Mouse (Mus musculus) left cerebral cortex, postnatal 4 days (tissue): ENCODE measurements around the gene Evl. TPM values are rescaled to one million over a fixed set of nuclear protein-coding genes. Genes with fewer than 3 reads are reported as not detected.
"Not testable (repeated sequence)": the region's sequence is repeated elsewhere in the genome, so short reads cannot be mapped to it uniquely, and the experiment has no call there.

Experiments
- DNase-seq: peaks from one replicate; pipeline ENCODE4 v3.0.0-alpha.2; 2022
- intact Hi-C: fragments of 180-260 bp; cut with DNase I; formaldehyde crosslinking; loops from one replicate; pipeline ENCODE4 v1.15.1; 2025
- total RNA-seq, 2 experiments: library from RNA; stranded (reverse); gene quantifications; 2 replicates each; pipeline ENCODE4 v1.2.3; 2021

Gene Evl
- total RNA-seq, 2 experiments from 2014 or later = 585 to 625 TPM

- intact Hi-C loops = no loop called here
- DNase-seq = no peak
Measured at GRCm38 (mm10) chr12:108690529-108690928, 136.0 kb downstream of the Evl start.

- intact Hi-C loops = no loop called here
- DNase-seq = no peak
Measured at GRCm38 (mm10) chr12:108693592-108693991, 139.1 kb downstream of the Evl start.

GRCm38 (mm10) chr12:108694223-108694622 is 139.7 kb downstream of the Evl start:
- no peak for DNase-seq
- intact Hi-C loops = no loop called here

DNA sequence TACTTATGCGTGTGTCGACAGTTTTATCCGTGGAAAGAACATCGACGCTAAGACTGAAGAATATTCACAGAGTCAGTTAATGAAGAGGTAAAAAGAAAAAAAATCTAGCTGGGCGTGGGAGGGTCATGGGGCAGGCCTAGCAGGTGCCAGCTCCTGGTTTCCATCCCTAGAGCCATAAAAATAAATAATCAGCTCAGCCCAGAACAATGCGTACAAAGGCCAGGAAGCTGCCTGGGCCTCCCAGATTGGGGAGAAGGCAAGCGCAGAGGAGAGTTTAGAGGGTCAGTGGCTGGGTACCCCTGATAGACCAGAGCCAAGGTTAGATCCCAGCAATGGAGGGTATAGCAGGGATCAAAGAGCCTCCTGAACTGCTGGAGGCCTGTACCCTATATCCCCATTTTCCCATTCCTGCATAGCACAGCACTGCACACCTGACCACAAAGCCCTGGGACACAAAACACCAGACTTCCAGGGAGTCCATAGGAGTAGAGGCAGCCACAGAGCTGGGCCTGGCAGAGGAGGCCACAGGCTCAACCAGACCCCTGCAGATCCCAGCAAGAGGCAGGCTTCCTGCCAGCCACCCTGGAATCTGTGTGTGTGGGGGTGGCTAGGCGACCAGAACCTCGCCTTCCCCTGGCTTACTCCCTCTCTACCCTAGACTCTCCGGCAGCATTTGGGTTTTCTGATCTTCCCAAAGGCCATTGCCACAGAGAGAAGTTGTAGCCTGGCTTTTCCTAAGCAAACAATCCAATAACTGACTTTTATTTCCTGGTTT is 144.4 kb downstream of the Evl start:
- DNase-seq = no peak
- intact Hi-C loops = no loop called here

GRCm38 (mm10) chr12:108699576-108699975 is 145.1 kb downstream of the Evl start:
- DNase-seq = no peak
- intact Hi-C loops = no loop called here

DNA sequence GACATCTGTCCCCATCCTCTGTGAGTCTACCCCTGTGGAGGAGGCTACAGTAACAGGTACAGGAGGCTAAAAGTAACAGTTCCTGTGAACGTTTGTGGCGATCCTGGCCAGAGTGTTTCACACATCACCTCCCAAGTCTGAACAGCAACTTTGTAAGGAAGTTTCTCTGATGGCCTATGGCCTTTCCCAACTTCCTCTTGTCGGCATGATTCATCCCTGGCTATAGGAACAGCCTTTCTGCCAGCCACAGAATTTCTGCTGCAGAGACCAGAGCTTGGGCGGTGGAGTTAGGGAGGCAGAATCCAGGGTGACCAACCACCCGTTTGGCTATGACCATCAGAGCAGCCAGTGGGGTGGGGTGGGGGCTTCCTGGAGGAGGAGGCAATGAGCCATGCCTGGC is 145.5 kb downstream of the Evl start:
- intact Hi-C loops = no loop called here
- DNase-seq = no peak

DNA sequence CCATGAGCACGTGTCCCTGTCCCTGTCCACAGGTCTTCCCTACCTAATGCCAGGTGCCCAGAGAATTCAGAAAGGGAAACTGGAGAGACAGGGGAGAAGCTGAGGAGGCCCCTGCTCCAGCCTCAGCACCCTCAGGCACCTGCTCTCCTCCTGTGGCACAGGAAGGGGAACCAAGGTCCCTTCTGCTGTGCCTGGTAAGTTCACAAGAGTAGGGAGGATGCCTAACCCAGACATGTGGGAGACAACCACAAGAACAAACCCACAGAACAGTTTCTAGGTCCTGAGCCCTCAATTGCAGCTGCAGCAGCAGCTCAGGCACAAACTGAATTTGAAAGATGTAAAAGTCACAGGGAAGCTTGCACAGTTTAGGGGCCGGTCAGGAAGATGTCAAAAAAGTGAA is 146.7 kb downstream of the Evl start:
- intact Hi-C loops = no loop called here

GRCm38 (mm10) chr12:108702185-108702584 is 147.7 kb downstream of the Evl start, which contains the start of gene Degs2:
Degs2 (minus strand) TSS chr12:108702315.
- no peak for DNase-seq
- intact Hi-C loops = no loop called here

More for the DNA sequence above, 146.7 kb downstream of the Evl start:
- no peak for DNase-seq

DNA sequence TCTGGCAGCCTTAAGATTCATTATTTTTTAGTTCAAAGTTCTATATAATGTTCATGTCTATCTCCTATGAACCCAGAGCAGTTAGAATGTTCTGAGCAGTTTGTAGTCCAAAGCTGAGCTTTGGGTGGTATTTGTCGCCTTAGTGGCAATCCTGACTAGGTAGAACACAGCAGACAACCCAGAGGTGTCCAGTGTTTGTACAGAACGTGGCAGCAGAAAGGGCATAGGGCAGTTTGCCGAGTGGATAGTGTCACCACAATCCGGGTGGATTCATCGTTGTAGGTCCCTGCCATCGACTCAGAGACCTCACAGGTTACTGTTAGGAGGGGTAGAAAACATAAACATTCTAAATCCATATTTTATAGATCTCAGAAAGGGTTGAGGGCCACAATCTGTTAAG is 151.0 kb downstream of the Evl start:
- no peak for DNase-seq
- intact Hi-C loops = no loop called here

DNA sequence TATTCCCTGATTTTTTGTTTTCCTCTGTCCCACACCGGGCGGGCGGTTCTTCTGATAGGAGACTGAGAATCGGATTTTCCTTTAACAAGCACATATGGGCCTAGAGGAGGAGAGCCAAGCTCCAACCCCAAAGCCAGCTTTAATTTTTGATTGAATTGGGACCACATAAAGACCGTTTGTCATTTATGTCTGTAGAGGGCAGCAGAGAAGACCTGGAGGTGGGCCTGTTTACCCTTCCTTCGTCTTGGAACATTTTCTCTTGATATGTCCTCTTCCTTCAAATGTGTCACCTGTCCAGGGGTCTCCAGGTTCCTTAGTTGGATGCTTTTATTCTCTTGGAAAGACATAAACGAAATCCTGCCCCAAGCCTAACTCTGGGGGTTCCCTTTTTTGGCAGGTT is 151.6 kb downstream of the Evl start:
- intact Hi-C loops = no loop called here
- no peak for DNase-seq

DNA sequence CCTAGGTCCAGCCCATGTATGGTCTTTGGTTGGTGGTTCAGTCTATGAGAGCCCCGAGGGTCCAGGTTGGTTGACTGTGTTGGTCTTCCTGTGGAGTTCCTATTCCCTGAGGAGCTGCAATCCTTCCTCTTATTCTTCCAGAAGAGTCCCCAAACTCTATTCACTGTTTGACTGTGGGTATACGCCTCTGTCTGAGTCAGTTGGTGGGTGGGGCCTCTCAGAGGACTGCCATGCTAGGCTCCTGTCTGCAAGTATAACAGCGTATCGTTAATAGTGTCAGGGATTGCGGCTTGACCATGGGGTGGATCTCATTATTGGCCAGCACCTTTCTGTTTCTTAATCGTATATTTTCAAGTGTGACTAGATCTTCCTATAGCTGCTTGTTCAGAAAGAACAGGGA is 154.9 kb downstream of the Evl start:
- no peak for DNase-seq
- intact Hi-C loops = no loop called here

GRCm38 (mm10) chr12:108709964-108710765 is 155.6 kb downstream of the Evl start:
- intact Hi-C loops = no loop called here
- DNase-seq = no peak

DNA sequence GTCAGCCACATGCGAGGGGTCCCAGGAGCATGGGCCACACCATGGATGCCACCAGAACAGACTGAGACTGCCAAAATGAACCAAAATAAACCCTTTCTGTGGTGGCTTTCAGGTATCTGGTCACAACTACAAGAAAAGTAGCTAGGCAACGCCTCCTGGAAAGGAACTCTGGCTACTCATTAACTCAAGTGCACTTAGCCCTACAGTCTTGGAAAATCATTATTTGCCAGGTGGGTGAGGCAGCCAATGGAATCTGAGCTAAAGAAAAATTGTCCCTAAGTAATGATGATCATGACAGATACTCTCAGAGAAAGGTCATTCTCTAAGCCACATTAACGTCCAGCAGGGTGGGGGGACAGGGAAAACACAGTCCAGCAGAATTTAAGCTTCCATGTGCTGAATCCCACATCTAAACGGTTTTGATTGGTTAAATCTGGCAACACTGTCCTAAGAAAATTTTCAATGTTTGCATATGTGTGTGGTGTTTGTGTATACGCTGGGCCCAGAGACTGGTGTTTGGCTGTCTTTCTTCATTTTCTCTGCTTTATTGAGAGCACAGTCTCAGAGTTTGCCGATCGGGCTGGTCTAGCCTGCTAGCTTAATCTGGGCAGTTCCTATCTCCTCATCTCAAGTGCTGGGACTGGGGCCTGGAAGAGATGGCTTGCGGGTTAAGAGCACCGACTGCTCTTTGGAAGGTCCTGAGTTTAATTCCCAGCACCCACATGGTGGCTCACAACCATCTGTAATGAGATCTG is 156.5 kb downstream of the Evl start:
- no peak for DNase-seq
- intact Hi-C loops = no loop called here

DNA sequence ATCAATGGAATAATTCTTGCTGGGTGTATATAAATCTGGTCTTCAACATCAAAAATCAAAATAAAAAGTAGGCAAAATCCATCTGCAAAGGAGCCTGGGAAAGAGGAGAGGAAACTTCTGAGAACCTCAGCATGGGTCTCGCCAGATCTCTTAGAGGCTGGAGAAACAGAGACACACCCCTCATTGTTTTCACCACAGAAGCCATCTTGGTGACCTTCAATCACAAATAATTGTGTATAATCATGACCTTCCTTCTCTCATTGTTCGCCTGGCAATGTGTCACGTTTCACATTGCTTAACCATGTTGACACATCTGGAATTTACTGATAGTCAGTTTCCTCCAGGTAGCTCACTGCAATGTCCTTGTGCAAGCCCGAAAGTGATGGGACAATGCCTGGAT is 158.0 kb downstream of the Evl start:
- intact Hi-C loops = no loop called here
- DNase-seq = no peak

- DNase-seq, intact Hi-C loops: not testable (repeated sequence)
Measured at GRCm38 (mm10) chr12:108713972-108714371, 159.5 kb downstream of the Evl start.

- intact Hi-C loops = no loop called here
- DNase-seq = no peak
Measured at GRCm38 (mm10) chr12:108715854-108716253, 161.3 kb downstream of the Evl start.

GRCm38 (mm10) chr12:108718485-108718884 is 164.0 kb downstream of the Evl start:
- no peak for DNase-seq
- intact Hi-C loops = no loop called here

GRCm38 (mm10) chr12:108722464-108722863 is 167.9 kb downstream of the Evl start:
- intact Hi-C loops = no loop called here
- no peak for DNase-seq

GRCm38 (mm10) chr12:108723841-108724240 is 169.3 kb downstream of the Evl start:
- intact Hi-C loops = no loop called here
- no peak for DNase-seq

DNA sequence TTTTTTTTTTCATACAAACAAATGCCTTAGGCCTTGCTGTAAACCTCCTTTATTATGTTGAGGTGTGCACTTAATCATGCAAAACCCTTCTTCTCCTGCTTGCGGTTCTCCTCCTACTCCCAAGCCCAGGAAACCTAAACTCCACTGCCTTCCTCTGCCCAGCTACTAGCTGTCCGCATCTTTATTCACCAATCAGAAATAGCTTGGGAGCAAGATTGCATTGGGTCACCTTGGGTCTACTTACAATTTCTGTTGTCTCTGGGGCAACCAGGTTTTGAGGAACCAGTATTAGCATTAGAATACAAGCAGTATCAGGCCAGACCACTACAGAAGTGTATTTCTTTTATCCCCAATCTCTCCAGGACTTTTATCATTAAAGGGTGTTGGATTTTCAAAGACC is 179.9 kb downstream of the Evl start:
- intact Hi-C loops = no loop called here
- DNase-seq = no peak

DNA sequence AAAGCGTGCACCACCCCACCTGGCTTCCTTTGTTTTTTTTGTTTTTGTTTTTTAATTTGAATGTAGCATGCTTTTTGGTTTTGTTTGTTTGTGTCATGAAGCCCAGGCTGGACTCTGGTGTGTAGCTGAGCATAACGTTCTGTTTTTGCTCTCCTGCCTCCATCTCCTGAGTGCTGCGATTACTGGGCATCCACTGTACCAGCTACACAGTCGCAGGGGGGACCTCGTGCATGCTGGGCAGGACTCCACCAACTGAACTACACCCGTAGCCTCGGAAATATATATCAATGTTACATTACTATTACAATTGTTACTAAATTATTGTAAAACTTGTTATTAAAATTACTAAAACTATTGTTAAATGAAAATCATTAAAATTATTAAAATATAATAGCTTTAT is 183.3 kb downstream of the Evl start:
- intact Hi-C loops = no loop called here
- no peak for DNase-seq
